Mouse (Mus musculus) spleen, adult 2 months (tissue): Measurements from ENCODE around the gene Mstn.

Experiments used
- CTCF ChIP-seq: fragments of 200-500 bp; IDR thresholded peaks from 2 replicates; pipeline ENCODE4 v1.5.1; 2011; ENCODE audit warnings: mild to moderate bottlenecking, inconsistent platforms; ENCODE audit not compliant: insufficient read depth, insufficient read length, insufficient replicate concordance; ENCODE audit errors: extremely low read depth
- POLR2A ChIP-seq: fragments of 200-500 bp; IDR thresholded peaks from 2 replicates; pipeline ENCODE4 v1.6.1; 2011; ENCODE audit warnings: low read depth, low read length, inconsistent platforms

DNA sequence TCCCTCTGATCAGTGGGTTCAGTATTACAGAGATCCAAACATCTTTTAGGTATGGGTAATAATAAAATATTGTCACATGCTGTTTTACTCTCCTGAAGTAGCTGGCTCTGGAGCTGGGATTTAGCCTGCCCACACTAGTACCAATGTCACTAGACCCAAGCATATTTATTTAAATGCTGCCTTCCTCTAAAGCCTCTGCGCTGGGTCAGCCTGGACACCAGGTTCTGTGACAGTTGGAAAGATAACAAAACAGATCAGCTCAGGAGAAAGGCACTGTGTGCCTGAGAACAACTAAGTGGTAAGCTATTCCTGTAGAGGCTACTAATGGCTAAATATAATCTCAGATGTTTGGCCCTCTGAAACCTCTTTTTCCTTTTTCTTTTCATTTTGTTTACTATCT, 49.1 kb downstream of the Mstn start:
- no peak for TF ChIP-seq CTCF
- TF ChIP-seq POLR2A, result no peak
